Mouse (Mus musculus) embryonic facial prominence, embryonic 14.5 days (tissue): Measurements from ENCODE around the gene 1700008O03Rik. TPM values are rescaled to one million over a fixed set of nuclear protein-coding genes. Genes with fewer than 3 reads are reported as not detected.

Source experiments
- ATAC-seq: fragments of 200-750 bp; cut with Nextera tagmentation; 2 replicates; pipeline ENCODE4 v1.8.0; 2017; ENCODE audit warnings: low read depth, moderate number of reproducible peaks, moderate TSS enrichment
- DNase-seq: peaks from one replicate; pipeline ENCODE4 v3.0.0-alpha.2; 2015; ENCODE audit warnings: low spot score
- H3K27ac ChIP-seq: fragments of 300-500 bp; sonication (generic); replicated peaks from 2 replicates; pipeline ENCODE4 v1.5.1; 2014; ENCODE audit warnings: low read depth, mild to moderate bottlenecking, low read length, moderate library complexity
- H3K27me3 ChIP-seq: fragments of 300-500 bp; sonication (generic); replicated peaks from 2 replicates; pipeline ENCODE4 v1.6.1; 2014; ENCODE audit warnings: low read length; ENCODE audit not compliant: control insufficient read depth, insufficient read depth
- H3K36me3 ChIP-seq: fragments of 300-500 bp; sonication (generic); 2 replicates; pipeline ENCODE4 v1.6.1; 2014; ENCODE audit warnings: low read length, mixed read lengths; ENCODE audit not compliant: control insufficient read depth, insufficient read depth
- H3K4me1 ChIP-seq: fragments of 300-500 bp; sonication (generic); 2 replicates; pipeline ENCODE4 v1.6.1; 2014; ENCODE audit warnings: antibody characterized with exemption, low read length; ENCODE audit not compliant: control insufficient read depth, insufficient read depth
- H3K4me2 ChIP-seq: fragments of 300-500 bp; sonication (generic); 2 replicates; pipeline ENCODE4 v1.6.1; 2014; ENCODE audit warnings: low read depth, mild to moderate bottlenecking, low read length, moderate library complexity, mixed read lengths
- H3K4me3 ChIP-seq: fragments of 300-500 bp; sonication (generic); 2 replicates; pipeline ENCODE4 v1.5.1; 2014; ENCODE audit warnings: low read depth, mild to moderate bottlenecking, low read length
- H3K9ac ChIP-seq: fragments of 300-500 bp; sonication (generic); 2 replicates; pipeline ENCODE4 v1.6.1; 2014; ENCODE audit warnings: low read depth, mild to moderate bottlenecking, low read length, moderate library complexity, mixed read lengths
- H3K9me3 ChIP-seq: fragments of 300-500 bp; sonication (generic); 2 replicates; pipeline ENCODE4 v1.6.1; 2016; ENCODE audit warnings: low read length; ENCODE audit not compliant: control insufficient read depth
- WGBS: fragments of 180-500 bp; shearing (Covaris S2); extraction: QIAGEN DNeasy Blood & Tissue Kit; methylation state at CpG from one replicate; pipeline ENCODE4 v1.1.7; 2014; 5-methylcytosine and 5-hydroxymethylcytosine counted together
- polyA plus RNA-seq: library from polyadenylated mRNA; unstranded; fragments of >200 nt; fragmentation: Nextera tagmentation; extraction: Ambion mirVana; gene quantifications from 2 replicates; pipeline ENCODE4 v1.2.1, GENCODE M21; 2014

1700008O03Rik gene
- polyA plus RNA-seq, 1 experiment from 2014 or later = 0.33 TPM

- Histone ChIP-seq H3K9me3 (no peaks in the 10 kb centered on the region), H3K9ac (peak overlapping the region; percentile 43; the same call in 1 of the 2 replicates), H3K36me3 (no peaks in the 10 kb centered on the region), H3K4me2 (peak overlapping the region; percentile 78), H3K4me1 (0 out of 2 replicates have a peak, but pooled peaks cover 6% of the 10 kb centered on the region), H3K4me3 (peak overlapping the region; percentile 56), H3K27me3 (no peaks in the 10 kb centered on the region), H3K27ac (no peak overlapping the region)
- no peak for DNase-seq
- WGBS = 14% methylated on average over 7 of the region's 7 CpGs
- no peak; the same call in 1 of the 2 replicates for ATAC-seq
Measured at GRCm38 (mm10) chr7:44373460-44373859, 12.2 kb downstream of the 1700008O03Rik start.

- no peak overlapping the region for H3K4me2 ChIP-seq
- no peak for DNase-seq
- ATAC-seq = no peak
- H3K27me3 ChIP-seq = no peaks in the 10 kb centered on the region
- 92% methylated on average over 8 of the region's 8 CpGs for WGBS
- H3K27ac ChIP-seq = no peak overlapping the region
- H3K9ac ChIP-seq = no peak overlapping the region
- no peaks in the 10 kb centered on the region for H3K9me3 ChIP-seq
- no peak overlapping the region for H3K4me3 ChIP-seq
- H3K36me3 ChIP-seq = no peaks in the 10 kb centered on the region
- H3K4me1 ChIP-seq = 0 out of 2 replicates have a peak, but pooled peaks cover 6% of the 10 kb centered on the region
Measured at GRCm38 (mm10) chr7:44372678-44373077, 12.9 kb downstream of the 1700008O03Rik start.

- DNase-seq (no peak), ATAC-seq (peak; percentile 22; the same call in 1 of the 2 replicates)
- Histone ChIP-seq H3K4me2 (peak overlapping the region; percentile 85), H3K4me3 (0 out of 2 replicates have a peak overlapping the region, but pooled peaks have one; percentile 44), H3K9me3 (no peaks in the 10 kb centered on the region), H3K27ac (no peak overlapping the region), H3K4me1 (peaks cover 7% of the 10 kb centered on the region; the same call in 1 of the 2 replicates), H3K27me3 (peaks cover 51% of the 10 kb centered on the region), H3K9ac (no peak overlapping the region), H3K36me3 (no peaks in the 10 kb centered on the region)
- WGBS = 8% methylated on average over 21 of the region's 21 CpGs
Measured at GRCm38 (mm10) chr7:44360792-44361301, 24.8 kb downstream of the 1700008O03Rik start.

GRCm38 (mm10) chr7:44359908-44360672 lies 25.5 kb downstream of the 1700008O03Rik start:
- Histone ChIP-seq H3K9me3 (no peaks in the 10 kb centered on the region), H3K4me2 (peak overlapping the region; percentile 85), H3K27me3 (peaks cover 59% of the 10 kb centered on the region), H3K4me1 (peaks cover 7% of the 10 kb centered on the region; the same call in 1 of the 2 replicates), H3K36me3 (no peaks in the 10 kb centered on the region), H3K4me3 (peak overlapping the region; percentile 44), H3K9ac (peak overlapping the region; percentile 54), H3K27ac (no peak overlapping the region)
- peak; percentile 93 for DNase-seq
- WGBS = under 1% methylated on average over 39 of the region's 54 CpGs
- peak; percentile 74 for ATAC-seq

GRCm38 (mm10) chr7:44358886-44359654 lies 26.6 kb downstream of the 1700008O03Rik start:
- Histone ChIP-seq H3K4me3 (peak overlapping the region; percentile 44), H3K4me1 (peaks cover 7% of the 10 kb centered on the region; the same call in 1 of the 2 replicates), H3K27ac (no peak overlapping the region), H3K4me2 (peak overlapping the region; percentile 85), H3K9ac (peak overlapping the region; percentile 54), H3K36me3 (no peaks in the 10 kb centered on the region), H3K27me3 (peaks cover 69% of the 10 kb centered on the region), H3K9me3 (no peaks in the 10 kb centered on the region)
- no peak for ATAC-seq
- WGBS = 3% methylated on average over 10 of the region's 26 CpGs
- no peak for DNase-seq

- Histone ChIP-seq H3K27ac (no peak overlapping the region), H3K27me3 (peaks cover 80% of the 10 kb centered on the region), H3K4me2 (no peak overlapping the region), H3K9ac (no peak overlapping the region), H3K36me3 (no peaks in the 10 kb centered on the region), H3K4me1 (peaks cover 7% of the 10 kb centered on the region; the same call in 1 of the 2 replicates), H3K4me3 (no peak overlapping the region), H3K9me3 (no peaks in the 10 kb centered on the region)
- DNase-seq (no peak), ATAC-seq (no peak)
- 16% methylated on average over 5 of the region's 5 CpGs for WGBS
Measured at GRCm38 (mm10) chr7:44358012-44358411, 27.6 kb downstream of the 1700008O03Rik start.

- Histone ChIP-seq H3K4me3 (no peak overlapping the region), H3K4me2 (no peak overlapping the region)
- 18% methylated on average over 10 of the region's 10 CpGs for WGBS
Measured at GRCm38 (mm10) chr7:44357531-44357930, 28.1 kb downstream of the 1700008O03Rik start.

More at GRCm38 (mm10) chr7:44357531-44357930, 28.1 kb downstream of the 1700008O03Rik start:
- no peak overlapping the region for H3K27ac ChIP-seq
- peaks cover 84% of the 10 kb centered on the region for H3K27me3 ChIP-seq
- no peak for ATAC-seq
- H3K4me1 ChIP-seq = peaks cover 7% of the 10 kb centered on the region; the same call in 1 of the 2 replicates
- H3K9ac ChIP-seq = no peak overlapping the region
- no peaks in the 10 kb centered on the region for H3K36me3 ChIP-seq
- no peak for DNase-seq
- H3K9me3 ChIP-seq = no peaks in the 10 kb centered on the region
